Mouse (Mus musculus): ENCODE measurements at regions not wholly inside any gene's neighbourhood (a gene's known extent, or its start where the extent isn't known, plus 50 kb on each side); places are given as distances from the start of the nearest gene placed in this dataset.

DNA sequence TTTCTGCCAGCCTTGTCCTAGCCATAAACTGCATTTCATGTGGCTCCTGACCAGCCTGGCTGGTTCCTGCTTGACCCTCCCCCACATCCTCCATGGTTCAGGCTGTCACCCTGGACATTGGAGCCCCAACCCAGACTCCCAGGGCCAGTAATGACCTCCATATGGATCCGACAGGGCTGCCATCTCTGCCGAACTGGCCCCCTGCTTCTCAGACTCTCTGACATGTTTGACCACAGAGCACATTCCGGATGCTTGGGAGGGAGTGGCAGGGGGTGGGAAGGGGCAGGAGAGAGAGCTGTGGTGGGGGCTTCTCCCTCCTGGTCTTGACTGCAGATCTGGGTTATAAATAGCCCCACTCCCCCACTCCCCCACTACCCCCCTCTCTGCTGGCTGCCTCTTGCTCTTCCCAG lies 59.0 kb upstream of the Actrt2 start:
- DNase-seq (ENCODE audit: low spot score in 2 of 2): no peak

GRCm38 (mm10) chr4:154727945-154728344 lies 60.3 kb upstream of the Actrt2 start:
- DNase-seq (ENCODE audit: low spot score in 2 of 2): no peak

- no peak for DNase-seq (ENCODE audit: low spot score in 2 of 2)
Observed at GRCm38 (mm10) chr4:154730646-154731045, 63.0 kb upstream of the Actrt2 start.

- DNase-seq (ENCODE audit: low spot score in 2 of 2): no peak
Observed at GRCm38 (mm10) chr4:154731345-154731744, 63.7 kb upstream of the Actrt2 start.

- DNase-seq (ENCODE audit: low spot score in 2 of 2): no peak
Observed at GRCm38 (mm10) chr4:154736071-154736470, 68.4 kb upstream of the Actrt2 start.

GRCm38 (mm10) chr4:154741123-154741890 lies 73.6 kb upstream of the Actrt2 start:
- DNase-seq (ENCODE audit: low spot score in 2 of 2): no peak

DNA sequence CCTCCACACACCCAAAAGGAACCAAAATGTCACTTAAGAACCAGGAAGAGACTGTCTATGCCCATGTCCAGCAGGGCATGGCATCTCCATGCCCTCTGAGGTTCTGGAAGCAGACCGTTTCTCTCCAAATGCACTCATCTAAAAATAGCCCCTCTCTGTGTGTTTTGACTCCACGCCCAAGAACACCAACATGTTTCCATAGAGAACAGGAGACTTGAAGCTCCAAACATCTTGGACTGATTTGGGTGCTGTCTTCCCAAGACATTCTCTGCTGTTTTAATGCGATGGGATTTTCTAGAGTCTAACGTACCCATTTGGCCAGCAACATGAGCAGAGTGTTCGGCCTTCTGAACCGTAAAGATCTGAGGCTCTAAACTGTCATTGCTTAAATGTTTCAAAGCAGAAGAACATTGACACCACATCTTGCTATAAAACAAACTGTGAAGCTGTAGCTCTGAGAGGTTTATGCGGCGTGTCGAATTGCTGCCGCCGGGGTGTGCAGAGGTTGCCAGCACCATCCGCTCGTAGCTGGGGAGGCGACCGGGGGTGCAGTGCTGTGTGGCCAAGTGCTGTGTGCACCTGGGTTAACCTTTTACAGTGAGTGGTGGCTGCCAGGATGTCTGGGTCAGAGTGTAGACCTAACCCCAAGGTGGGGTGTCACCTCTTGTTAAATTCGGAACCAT lies 78.8 kb upstream of the Actrt2 start:
- DNase-seq (ENCODE audit: low spot score in 2 of 2): no peak

DNA sequence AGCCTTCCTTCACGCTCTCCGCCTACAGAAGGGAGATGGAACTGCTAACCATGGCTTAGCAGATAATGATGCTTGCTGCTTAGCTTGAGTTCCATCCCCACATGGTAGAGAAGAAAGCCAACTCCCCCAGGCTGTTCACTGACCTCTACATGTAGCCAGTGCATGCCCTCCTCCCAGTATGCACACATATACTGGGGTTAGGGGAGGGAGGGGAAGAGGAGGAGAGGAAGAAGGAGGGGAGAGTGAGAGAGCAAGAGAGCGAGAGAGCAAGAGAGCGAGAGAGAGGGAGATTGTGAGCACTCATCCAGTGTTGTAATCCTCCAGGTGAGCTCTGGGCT lies 79.3 kb upstream of the Actrt2 start:
- DNase-seq (ENCODE audit: low spot score in 2 of 2): no peak

GRCm38 (mm10) chr4:154749160-154749559 lies 81.5 kb upstream of the Actrt2 start:
- DNase-seq (ENCODE audit: low spot score in 2 of 2): peak; percentile 9 to 34

DNA sequence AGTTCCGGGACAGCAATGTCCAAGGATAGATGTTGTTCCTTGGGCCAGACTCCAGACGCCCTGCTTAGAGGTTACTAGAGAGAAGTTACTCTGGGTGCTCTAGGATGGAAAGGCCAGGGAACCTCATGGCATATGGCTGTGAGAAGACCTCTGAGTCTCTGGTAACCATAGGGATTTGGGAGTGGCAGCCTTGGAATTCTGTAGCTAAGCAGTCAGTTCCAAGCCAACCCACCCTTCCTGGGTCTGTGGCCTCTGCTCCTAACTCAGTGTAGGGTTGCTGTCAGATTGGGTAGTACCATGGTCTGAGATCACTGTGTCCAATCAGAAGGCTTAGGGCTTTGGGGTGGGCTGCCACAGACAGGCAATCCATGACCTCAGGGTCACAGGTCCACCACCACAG lies 82.3 kb upstream of the Actrt2 start:
- DNase-seq (ENCODE audit: low spot score in 2 of 2): no peak

DNA sequence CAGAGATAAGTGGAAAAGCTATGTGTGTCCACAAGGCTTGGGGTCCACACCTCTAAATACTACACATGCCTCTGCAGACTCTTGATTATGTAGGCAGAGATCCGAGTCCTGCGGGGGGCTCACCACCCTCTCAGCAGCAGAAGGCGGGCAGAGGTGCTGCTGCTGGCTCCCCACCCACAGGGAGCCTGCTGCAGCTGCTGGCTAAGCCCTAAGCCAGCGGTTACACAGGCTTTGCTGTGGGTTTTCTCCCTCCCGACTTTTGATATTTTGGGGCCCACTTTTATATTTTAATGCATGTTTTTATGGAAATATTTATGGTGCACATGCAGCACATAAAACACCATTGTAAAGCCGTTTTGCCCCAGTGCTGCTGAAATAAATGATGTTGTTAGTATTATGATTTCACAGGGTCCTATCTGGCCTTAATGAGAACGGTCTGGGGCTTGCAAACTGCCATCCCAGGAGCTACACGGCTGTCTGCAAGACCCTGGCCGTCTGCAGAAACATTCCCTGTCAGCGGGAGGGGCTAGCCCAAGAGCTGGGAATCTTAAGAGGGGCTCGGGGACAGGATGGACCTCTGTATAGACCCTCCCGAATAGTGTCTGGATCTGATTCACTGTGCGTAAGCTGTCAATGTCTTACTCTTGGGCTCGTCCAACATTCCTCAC lies 82.9 kb upstream of the Actrt2 start:
- no peak for DNase-seq (ENCODE audit: low spot score in 2 of 2)

GRCm38 (mm10) chr4:154754445-154754844 lies 82.8 kb upstream of the Ttc34 start:
- no peak for DNase-seq (ENCODE audit: low spot score in 2 of 2)

DNA sequence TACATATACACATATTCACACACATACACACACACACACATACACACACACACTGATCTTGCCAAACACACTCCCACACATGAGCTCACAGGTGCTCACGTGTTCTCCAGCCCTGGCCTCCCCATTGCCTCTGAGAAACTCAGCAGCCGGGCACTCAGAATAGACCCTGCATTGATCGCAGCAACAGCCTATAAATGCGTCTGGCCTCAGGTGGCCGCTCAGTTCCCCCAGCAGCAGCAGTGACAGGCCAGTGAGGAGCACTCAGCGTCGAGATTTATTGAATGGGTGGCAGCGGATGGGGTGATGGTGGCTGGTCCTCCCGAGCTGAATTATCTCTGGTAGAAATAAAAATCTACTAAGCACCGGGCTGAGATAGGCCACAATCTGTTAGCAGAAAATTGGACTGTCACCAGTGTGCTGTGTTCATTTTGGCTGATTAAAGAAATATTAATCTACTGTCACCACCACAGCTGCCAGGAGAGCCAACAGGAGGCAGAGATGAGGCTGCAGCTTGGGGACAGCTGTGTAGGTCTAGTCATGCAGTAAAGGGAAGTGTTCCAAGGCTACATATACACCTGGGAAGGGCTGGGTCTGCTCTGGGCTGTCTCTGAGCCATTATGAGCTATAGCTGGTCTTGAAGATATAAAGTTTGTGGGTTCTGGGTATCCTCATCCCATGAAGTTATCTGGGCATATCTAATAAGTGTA lies 80.4 kb upstream of the Ttc34 start:
- no peak for DNase-seq (ENCODE audit: low spot score in 2 of 2)

DNA sequence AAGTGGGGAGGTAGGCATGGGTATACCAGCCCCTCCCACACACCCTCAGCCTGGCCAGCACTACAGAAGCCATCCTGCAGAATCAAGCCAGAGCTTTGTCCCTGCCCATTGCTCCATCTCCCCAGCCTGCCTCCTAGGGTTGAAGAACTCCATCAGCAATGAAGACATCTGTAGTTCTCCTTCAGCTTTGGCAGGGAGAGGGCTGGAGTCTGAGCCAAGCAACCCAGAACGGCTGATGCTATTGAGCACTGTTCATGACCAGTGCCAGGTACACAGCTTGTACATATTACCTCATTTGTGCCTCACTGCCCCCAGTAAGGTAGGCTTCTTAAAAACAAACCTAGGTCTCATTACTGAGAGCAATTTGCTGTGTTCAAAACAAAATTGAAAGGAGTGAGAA lies 77.4 kb upstream of the Ttc34 start:
- DNase-seq (ENCODE audit: low spot score in 2 of 2): no peak

- DNase-seq (ENCODE audit: low spot score in 2 of 2): no peak
Observed at GRCm38 (mm10) chr4:154764238-154764637, 73.0 kb upstream of the Ttc34 start.

- DNase-seq (ENCODE audit: low spot score in 2 of 2): no peak
Observed at GRCm38 (mm10) chr4:154766158-154766557, 71.1 kb upstream of the Ttc34 start.

DNA sequence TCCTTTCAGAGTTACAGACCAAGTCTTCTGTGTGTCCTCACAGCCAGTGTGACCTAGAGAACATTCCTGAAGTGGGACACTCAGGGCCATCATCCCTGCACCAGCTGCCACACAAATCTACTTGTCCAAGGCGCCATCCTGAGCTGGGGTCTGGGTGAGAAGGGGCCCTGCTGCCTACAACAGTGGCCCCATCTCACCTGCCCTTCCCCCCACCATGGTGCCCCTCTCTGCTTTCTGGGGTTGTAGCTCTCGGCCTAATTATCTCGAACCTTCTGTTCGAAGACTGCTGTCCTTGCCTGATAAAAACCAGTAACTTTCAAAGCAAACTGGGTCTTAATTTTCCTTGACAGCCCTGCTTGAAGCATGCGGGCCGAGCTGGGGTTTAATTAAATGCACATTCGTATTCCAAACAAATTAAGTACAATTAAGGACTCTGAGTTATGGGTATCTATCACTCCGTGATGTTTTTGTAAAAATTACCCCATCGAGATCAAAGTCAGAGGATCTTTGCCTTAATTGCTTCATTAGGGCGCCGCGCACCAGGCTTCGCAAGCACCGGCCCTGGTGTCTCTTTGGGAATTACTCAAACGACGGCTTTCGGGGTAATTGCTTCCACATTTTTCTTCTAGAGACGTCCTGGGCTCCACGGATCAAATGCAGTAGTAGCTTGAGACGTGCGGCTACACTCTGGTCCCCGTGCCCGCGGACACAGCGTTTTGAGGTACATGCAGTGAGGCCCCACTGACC lies 65.8 kb upstream of the Ttc34 start:
- DNase-seq (ENCODE audit: low spot score in 2 of 2): no peak

- DNase-seq (ENCODE audit: low spot score in 2 of 2): no peak
Observed at GRCm38 (mm10) chr4:154772077-154772462, 65.2 kb upstream of the Ttc34 start.

DNA sequence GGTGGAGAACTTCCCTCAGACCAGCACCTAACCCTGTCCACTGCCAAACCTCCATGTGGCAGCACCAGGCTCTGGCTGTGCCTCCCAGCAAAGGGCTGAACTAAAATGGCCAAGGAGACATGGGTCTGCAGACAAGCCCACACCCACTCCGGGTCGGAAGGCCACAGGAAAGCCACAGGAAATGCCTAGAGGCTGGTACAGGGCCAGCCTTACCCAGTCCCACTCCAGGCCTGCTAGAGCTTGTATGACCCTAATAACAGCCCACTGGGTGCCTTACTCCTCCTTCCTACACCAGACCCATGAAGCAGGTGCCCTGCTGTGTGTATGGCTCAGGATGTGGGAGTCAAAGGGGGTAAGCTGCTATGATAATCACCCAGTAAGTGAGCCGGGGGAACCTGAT lies 63.4 kb upstream of the Ttc34 start:
- DNase-seq (ENCODE audit: low spot score in 2 of 2): no peak

- DNase-seq (ENCODE audit: low spot score in 2 of 2): no peak
Observed at GRCm38 (mm10) chr4:154774332-154774731, 62.9 kb upstream of the Ttc34 start.

GRCm38 (mm10) chr4:154778818-154779217 lies 58.4 kb upstream of the Ttc34 start:
- no peak for DNase-seq (ENCODE audit: low spot score in 2 of 2)

DNA sequence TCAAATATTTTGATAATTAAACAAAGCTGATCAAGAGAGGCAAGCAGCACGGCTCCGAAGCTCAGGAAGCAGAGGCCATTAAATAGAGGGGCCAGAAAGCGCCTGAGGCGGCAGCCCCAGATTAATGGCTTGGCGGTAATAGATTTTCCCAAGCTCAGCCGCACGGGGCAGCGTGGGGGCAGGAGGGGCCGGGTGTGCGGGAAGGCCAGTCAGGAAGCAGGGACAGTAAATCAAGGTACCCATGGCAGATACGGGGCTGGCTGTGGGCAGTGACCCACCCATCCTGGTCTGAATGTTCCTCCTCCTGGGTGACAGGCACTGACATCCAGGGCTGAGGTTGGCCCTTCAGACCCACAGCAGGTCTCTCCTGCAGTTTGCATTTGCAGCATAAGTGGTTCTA lies 55.9 kb upstream of the Ttc34 start:
- DNase-seq (ENCODE audit: low spot score in 2 of 2): no peak
